Mouse (Mus musculus): Measurements from ENCODE around the gene Zfp784.

- TF ChIP-seq CTCF (IDR thresholded peaks at IDR 0.05; ENCODE audit: low read depth) (no peak), EP300 (optimal IDR thresholded peaks at IDR 0.05) (no peak)
These were observed 14.2 kb upstream of the Zfp784 start for GRCm38 (mm10) chr7:5052438-5052837.
